Mouse (Mus musculus) bone marrow, adult 2 months (tissue): Measurements from ENCODE around the gene Tmcc3. TPM values are rescaled to one million over a fixed set of nuclear protein-coding genes. Genes with fewer than 3 reads are reported as not detected.
A peak's percentile ranks its signal among the peaks of the same experiment; 100 is the strongest.

Experiments
- H3K27ac ChIP-seq: fragments of 200-500 bp; 2 replicates; pipeline ENCODE4 v1.5.1; 2012; ENCODE audit warnings: low read depth, mild to moderate bottlenecking, control low read depth, inconsistent platforms, low read length; ENCODE audit not compliant: control insufficient read depth, poor library complexity, insufficient read depth
- H3K4me1 ChIP-seq: fragments of 200-500 bp; 2 replicates; pipeline ENCODE4 v1.6.1; 2011; ENCODE audit warnings: low read length; ENCODE audit not compliant: control insufficient read depth, insufficient read depth
- H3K4me3 ChIP-seq: fragments of 200-500 bp; replicated peaks from 2 replicates; pipeline ENCODE3; 2011; ENCODE audit warnings: mild to moderate bottlenecking, low read depth, low read length, control low read depth; ENCODE audit not compliant: control insufficient read depth
- CTCF ChIP-seq: fragments of 200-500 bp; IDR thresholded peaks from 2 replicates; pipeline ENCODE4 v1.5.1; 2011; ENCODE audit warnings: low read length, control low read depth; ENCODE audit not compliant: control insufficient read depth, insufficient read depth
- POLR2A ChIP-seq: fragments of 200-500 bp; IDR thresholded peaks from 2 replicates; pipeline ENCODE4 v1.6.1; 2011; ENCODE audit warnings: low read depth, mild to moderate bottlenecking, control low read depth, low read length, borderline replicate concordance; ENCODE audit not compliant: control insufficient read depth
- WGBS: fragments of 180-500 bp; shearing (Covaris S2); methylation state at CpG from one replicate; pipeline ENCODE4 v1.1.7; 2018; 5-methylcytosine and 5-hydroxymethylcytosine counted together
- polyA plus RNA-seq: library from polyadenylated mRNA; stranded (reverse); fragments of >200 nt; gene quantifications from 2 replicates; pipeline ENCODE4 v1.2.4, GENCODE M21; 2011; ENCODE audit warnings: low replicate concordance; ENCODE audit not compliant: missing spikeins, insufficient read depth, insufficient read length

The Tmcc3 gene
- polyA plus RNA-seq, 1 experiment, result 5.9 TPM

GRCm38 (mm10) chr10:94500877-94501273 lies 189.1 kb downstream of the Tmcc3 start:
- 79% methylated on average over 7 of the region's 7 CpGs for WGBS
- TF ChIP-seq POLR2A (no peak), CTCF (no peak)
- H3K4me3 ChIP-seq, result no peak overlapping the region
- H3K27ac ChIP-seq, result no peak overlapping the region
- H3K4me1 ChIP-seq, result no peaks in the 10 kb centered on the region; the same call in 1 of the 2 replicates

DNA sequence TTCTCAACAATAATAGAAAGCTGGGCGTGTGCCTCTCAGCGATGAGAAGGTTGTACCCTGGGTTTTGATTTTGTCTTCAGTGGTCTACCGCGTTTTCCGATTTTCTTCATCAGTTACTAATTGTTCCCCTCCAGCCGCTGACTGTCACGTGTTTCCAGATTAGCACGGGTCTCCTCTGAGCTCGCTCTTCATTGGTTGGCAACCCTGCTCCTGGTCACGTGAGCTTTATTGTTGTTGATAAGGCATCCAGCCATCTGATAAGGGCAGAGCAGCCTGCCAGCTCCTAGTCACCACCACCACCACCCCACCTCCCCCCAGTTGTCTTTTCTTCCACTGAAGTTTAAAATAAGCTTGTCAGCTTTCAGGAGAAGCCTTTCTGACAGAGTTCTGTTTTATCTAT lies 190.0 kb downstream of the Tmcc3 start:
- no peaks in the 10 kb centered on the region; the same call in 1 of the 2 replicates for H3K4me1 ChIP-seq
- no peak overlapping the region for H3K27ac ChIP-seq
- TF ChIP-seq CTCF (no peak), POLR2A (no peak)
- WGBS, result 80% methylated on average over 10 of the region's 10 CpGs
- H3K4me3 ChIP-seq, result no peak overlapping the region

DNA sequence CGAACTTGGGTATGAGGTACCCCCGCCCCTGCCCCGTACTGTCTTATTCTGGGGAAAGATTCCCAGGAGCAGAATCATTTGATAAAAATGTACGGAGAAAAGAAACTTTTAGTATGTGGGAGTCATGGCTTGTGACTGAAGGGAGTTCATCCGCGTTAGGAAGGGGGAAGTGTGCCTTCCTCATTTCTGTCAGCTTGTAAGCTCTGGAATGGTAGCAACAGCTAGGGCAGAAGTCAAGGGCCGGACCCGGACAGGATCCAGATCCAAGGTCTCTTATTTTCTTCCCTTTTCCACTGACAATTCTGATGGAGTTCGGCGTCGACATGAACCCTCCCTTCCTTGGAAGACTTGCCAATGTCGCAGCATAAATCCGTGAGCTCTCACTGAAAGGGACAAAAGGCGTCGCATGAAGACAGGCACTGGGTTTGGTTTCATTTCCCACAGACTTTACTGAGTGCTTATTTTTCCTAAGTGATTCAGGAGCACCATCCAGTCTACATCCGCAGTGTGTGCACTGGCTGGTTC lies 193.6 kb downstream of the Tmcc3 start:
- Histone ChIP-seq H3K4me1 (no peaks in the 10 kb centered on the region), H3K27ac (no peak overlapping the region), H3K4me3 (no peak overlapping the region)
- 68% methylated on average over 16 of the region's 16 CpGs for WGBS
- no peak for TF ChIP-seq POLR2A
- TF ChIP-seq CTCF, result no peak

DNA sequence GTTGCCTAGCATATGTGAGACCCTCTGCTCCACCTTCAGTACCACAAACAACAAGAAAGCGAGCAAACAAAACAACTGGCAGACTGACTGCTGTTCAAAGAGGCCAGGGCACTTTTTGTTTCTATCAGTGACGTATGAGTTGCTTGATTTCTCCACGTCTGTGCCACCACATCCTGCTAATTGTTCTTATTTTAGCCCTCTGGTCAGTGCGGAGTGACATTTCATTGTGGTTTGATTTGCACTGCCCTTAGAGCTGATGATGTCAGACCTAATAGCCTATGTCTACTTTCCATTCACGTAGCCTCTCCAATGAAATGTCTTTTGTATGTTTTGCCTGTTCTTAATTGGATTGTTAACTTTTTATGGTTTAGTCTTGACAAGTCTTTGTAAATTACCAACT lies 197.1 kb downstream of the Tmcc3 start:
- Histone ChIP-seq H3K27ac (no peak overlapping the region), H3K4me3 (no peak overlapping the region), H3K4me1 (no peaks in the 10 kb centered on the region)
- 30% methylated on average over 5 of the region's 5 CpGs for WGBS
- TF ChIP-seq CTCF (no peak), POLR2A (no peak)

DNA sequence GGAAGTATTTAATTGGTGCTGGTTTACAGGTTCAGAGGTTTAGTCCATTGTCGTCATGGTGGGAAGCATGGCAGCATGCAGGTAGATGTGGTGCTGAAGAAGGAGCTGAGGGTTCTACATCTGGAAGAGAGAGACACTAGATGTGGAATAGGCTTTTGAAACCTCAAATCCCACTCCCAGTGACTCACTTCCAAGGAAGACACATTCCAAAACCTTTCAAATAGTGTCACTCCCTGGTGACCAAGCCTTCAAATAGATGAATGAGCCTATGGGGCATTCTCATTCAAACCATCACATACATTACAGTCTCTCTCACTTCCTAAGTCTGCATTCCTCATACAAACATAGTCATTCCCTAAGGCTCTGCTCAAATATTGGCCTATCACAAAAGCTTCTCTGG lies 201.0 kb downstream of the Tmcc3 start:
- no peaks in the 10 kb centered on the region for H3K4me1 ChIP-seq
- no peak overlapping the region for H3K27ac ChIP-seq
- 91% methylated on average over 1 of the region's 1 CpGs for WGBS
- H3K4me3 ChIP-seq, result no peak overlapping the region
- TF ChIP-seq POLR2A (no peak), CTCF (no peak)

- Histone ChIP-seq H3K4me1 (no peaks in the 10 kb centered on the region), H3K27ac (no peak overlapping the region), H3K4me3 (no peak overlapping the region)
- TF ChIP-seq CTCF (no peak), POLR2A (no peak)
- 14% methylated on average over 12 of the region's 12 CpGs for WGBS
Measured at GRCm38 (mm10) chr10:94514091-94514505, 202.3 kb downstream of the Tmcc3 start.

DNA sequence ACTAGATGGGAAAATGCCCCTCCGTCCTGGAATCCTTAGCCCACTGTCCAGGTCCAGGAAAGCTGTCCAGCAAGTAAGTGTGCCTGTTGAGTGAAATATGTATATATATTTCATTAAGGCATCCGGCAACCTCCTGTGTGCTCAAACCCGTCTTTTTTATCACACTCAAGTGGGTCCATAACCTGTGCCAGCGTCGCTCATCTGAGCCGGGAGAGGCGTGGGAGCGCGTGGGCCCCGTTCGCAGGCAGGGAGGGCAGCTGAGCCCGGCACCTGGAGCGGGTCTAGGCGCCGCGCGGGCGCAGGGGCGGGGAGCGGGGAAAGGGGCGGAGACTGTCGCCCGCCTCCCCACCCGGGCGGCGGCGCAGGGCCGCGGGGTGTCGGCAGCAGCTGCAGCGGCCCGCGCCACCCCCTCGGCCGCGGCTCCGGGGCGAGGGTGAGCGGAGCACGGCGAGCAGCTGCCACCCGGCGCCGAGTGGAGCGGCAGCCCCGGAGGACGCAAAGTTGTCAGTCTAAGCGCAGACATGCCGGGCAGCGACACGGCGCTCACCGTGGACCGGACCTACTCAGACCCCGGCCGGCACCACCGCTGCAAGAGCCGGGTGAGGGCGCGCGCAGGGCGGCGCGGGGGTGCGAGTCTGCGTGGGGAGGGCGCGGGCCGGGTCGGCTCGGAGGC lies 202.9 kb downstream of the Tmcc3 start:
- Histone ChIP-seq H3K4me3 (peak overlapping the region; percentile 58), H3K27ac (peak overlapping the region; percentile 27; the same call in 1 of the 2 replicates)

DNA sequence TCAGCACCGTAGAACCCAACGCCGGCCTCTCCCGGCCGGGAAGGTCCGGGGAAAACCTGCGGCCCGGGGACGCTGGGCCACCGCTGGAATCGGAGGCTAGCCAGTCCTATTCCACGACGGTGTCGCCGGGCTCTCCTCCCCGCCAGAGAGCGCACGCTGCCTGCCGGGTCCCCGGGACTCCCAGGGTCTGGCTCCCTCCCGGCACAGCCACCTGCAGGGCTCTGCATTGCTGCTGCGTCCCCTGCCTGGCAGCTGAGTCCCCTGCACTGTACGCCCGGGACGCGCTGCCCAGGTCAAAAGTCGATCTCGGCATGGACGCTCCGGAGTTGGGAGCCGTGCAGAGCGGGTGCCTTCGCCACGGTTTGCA lies 203.4 kb downstream of the Tmcc3 start:
- Histone ChIP-seq H3K27ac (peak overlapping the region; percentile 27; the same call in 1 of the 2 replicates), H3K4me1 (no peaks in the 10 kb centered on the region), H3K4me3 (peak overlapping the region; percentile 58)
- TF ChIP-seq POLR2A (no peak), CTCF (no peak)
- under 1% methylated on average over 34 of the region's 34 CpGs for WGBS

More for the DNA sequence above, 202.9 kb downstream of the Tmcc3 start:
- H3K4me1 ChIP-seq, result no peaks in the 10 kb centered on the region
- 1% methylated on average over 71 of the region's 71 CpGs for WGBS
- no peak for TF ChIP-seq CTCF
- TF ChIP-seq POLR2A, result no peak
